Mouse (Mus musculus) right cerebral cortex, postnatal 25 days (tissue): ENCODE results near the gene Tgfbi.

Experiments
- DNase-seq: peaks from one replicate; pipeline ENCODE4 v3.0.0; 2022

The Tgfbi gene

GRCm38 (mm10) chr13:56599511-56599910, 9.8 kb upstream of the Tgfbi start:
- DNase-seq = no peak

GRCm38 (mm10) chr13:56600216-56600890, 9.0 kb upstream of the Tgfbi start:
- no peak for DNase-seq

GRCm38 (mm10) chr13:56601199-56601598, 8.1 kb upstream of the Tgfbi start:
- DNase-seq = no peak

- DNase-seq = no peak
Measured at GRCm38 (mm10) chr13:56605503-56605902, 3.8 kb upstream of the Tgfbi start.

GRCm38 (mm10) chr13:56606724-56607123, 2.6 kb upstream of the Tgfbi start:
- no peak for DNase-seq

GRCm38 (mm10) chr13:56607225-56607624, 2.1 kb upstream of the Tgfbi start:
- no peak for DNase-seq

- no peak for DNase-seq
Measured at GRCm38 (mm10) chr13:56607846-56608245, 1.5 kb upstream of the Tgfbi start.

- DNase-seq = no peak
Measured at GRCm38 (mm10) chr13:56611129-56611528, 1.8 kb downstream of the Tgfbi start.

- no peak for DNase-seq
Measured at GRCm38 (mm10) chr13:56611741-56612140, 2.4 kb downstream of the Tgfbi start.

GRCm38 (mm10) chr13:56612331-56612730, 3.0 kb downstream of the Tgfbi start:
- DNase-seq = no peak

- DNase-seq = no peak
Measured at GRCm38 (mm10) chr13:56613366-56613998, 4.2 kb downstream of the Tgfbi start.

GRCm38 (mm10) chr13:56614768-56615167, 5.4 kb downstream of the Tgfbi start:
- no peak for DNase-seq

- no peak for DNase-seq
Measured at GRCm38 (mm10) chr13:56615223-56615622, 5.9 kb downstream of the Tgfbi start.

GRCm38 (mm10) chr13:56615864-56616263, 6.5 kb downstream of the Tgfbi start:
- no peak for DNase-seq

GRCm38 (mm10) chr13:56616386-56616785, 7.1 kb downstream of the Tgfbi start:
- DNase-seq = no peak

- DNase-seq = no peak
Measured at GRCm38 (mm10) chr13:56617197-56617596, 7.9 kb downstream of the Tgfbi start.

GRCm38 (mm10) chr13:56622201-56622757, 13.0 kb downstream of the Tgfbi start:
- DNase-seq = no peak

- no peak for DNase-seq
Measured at GRCm38 (mm10) chr13:56626524-56626923, 17.2 kb downstream of the Tgfbi start.

GRCm38 (mm10) chr13:56630081-56630480, 20.8 kb downstream of the Tgfbi start:
- DNase-seq = no peak

GRCm38 (mm10) chr13:56630552-56630951, 21.2 kb downstream of the Tgfbi start:
- no peak for DNase-seq

GRCm38 (mm10) chr13:56631332-56631731, 22.0 kb downstream of the Tgfbi start:
- no peak for DNase-seq

GRCm38 (mm10) chr13:56634139-56634615, 24.9 kb downstream of the Tgfbi start:
- no peak for DNase-seq

GRCm38 (mm10) chr13:56634920-56635319, 25.6 kb downstream of the Tgfbi start:
- no peak for DNase-seq

- DNase-seq = no peak
Measured at GRCm38 (mm10) chr13:56637027-56637426, 27.7 kb downstream of the Tgfbi start.
